Mouse (Mus musculus): ENCODE results near the gene Atg10.
"Not testable (repeated sequence)": the region's sequence is repeated elsewhere in the genome, so short reads cannot be mapped to it uniquely, and the experiment has no call there.

The Atg10 gene

DNA sequence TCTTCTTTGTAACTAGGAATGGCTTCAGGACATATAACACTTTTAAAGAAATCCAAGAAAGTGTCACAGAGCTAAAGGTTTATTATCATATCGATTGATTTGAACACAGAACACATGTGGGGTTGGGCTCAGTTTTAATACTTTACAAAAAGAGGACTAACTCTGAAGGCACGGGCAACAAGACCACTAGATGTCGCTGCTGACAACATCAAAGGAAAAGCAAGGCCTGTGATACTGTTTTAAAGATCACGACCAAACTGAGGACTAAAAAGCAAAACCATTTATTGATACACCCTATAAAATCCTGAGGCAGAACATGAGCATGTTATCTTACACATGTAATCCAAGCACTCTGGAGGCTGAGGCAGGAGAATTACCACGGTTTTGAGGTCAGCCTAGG, 293.9 kb downstream of the Atg10 start:
- DNase-seq = peak; percentile 59 to 75

DNA sequence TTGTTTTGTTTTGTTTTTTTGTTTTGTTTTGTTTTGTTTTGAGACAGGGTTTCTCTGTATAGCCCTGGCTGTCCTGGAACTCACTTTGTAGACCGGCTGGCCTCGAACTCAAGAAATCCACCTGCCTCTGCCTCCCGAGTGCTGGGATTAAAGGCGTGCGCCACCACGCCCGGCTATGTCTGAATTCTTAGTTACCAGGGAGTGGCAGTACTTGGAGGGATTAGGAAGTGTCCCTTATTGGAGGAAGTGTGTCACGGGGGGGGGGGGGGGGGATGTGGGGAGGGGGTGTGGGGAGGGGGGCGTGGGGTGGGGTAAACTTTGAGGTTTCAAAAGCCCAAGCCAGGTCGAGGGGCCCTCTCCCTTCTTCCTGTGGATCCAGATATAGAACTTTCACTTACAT, 295.5 kb downstream of the Atg10 start:
- not testable (repeated sequence) for DNase-seq

DNA sequence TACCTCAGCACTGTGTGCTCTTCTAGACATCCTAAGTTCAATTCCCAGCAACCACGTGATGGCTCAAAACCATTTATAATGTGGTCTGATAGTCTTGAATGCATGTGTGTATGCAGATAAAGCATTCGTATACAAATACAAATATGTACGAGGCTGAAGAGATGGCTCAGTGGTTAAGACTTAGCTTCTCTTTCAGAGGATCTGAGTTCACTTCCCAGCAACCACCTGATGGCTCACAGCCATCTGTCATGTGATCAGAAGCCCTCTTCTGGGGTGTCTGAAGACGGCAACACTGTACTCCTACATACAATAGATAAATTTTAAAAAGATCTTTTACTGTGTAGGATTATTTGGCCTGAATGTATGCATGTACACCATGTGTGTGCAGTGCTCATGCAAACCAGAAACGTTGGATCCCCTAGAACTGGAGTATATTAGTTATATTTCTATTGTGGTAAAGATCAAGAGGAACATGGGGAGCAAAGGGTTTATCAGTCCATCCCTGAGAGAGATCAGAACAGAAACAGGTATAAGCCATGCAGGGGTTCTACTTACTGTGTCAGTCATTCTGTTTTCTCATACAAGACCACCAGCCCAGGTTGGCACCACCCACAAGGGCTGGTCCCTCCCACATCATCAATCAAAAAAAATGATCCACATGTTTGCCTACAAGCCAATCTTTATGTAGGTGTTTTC, 296.7 kb downstream of the Atg10 start:
- DNase-seq = no peak

DNA sequence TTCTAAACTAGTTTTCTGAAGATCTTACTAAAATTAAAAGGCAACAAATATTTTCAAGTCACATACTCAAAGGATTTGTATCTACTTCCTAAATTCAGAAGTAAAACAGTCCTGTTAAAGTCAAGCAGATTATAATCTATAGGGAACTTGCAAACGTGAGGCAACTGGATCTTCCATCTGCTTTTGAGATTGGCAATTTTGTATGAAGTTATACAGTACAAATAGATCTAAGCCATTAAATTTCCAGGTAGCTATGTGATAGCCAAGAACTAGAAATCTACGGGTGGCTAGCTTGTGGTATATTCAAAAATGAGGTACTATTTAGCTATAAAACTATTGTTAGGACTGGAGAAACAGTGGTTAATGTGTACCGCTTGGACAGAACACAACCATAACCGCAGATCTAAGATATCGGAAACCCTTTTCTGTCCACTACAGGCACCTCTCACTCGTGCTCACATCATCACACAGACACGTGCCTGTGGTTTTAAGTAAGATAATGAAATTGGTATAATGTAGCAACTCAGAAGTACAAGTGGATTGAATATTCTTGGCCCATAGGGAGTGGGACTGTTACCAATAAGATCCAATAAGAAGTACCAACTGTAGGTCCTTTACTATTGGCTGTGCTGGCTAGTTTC, 297.5 kb downstream of the Atg10 start:
- DNase-seq = no peak

DNA sequence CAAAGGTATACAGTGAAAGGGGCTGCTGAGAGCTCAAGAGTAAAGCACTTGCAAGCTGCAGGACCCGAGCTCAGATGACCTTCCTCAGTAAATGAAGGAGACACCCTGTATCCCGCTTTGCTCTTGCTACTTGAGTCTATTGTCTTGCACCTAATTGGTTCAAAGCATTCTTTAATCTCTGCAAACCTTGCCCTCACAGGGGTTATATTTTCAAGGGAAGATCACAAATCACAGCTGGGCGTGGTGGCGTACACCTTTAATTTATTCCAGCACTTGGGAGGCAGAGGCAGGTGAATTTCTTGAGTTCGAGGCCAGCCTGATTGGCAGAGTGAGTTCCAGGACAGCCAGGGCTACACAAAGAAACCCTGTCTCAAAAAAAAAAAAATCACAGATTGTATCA, 298.6 kb downstream of the Atg10 start:
- no peak for DNase-seq

DNA sequence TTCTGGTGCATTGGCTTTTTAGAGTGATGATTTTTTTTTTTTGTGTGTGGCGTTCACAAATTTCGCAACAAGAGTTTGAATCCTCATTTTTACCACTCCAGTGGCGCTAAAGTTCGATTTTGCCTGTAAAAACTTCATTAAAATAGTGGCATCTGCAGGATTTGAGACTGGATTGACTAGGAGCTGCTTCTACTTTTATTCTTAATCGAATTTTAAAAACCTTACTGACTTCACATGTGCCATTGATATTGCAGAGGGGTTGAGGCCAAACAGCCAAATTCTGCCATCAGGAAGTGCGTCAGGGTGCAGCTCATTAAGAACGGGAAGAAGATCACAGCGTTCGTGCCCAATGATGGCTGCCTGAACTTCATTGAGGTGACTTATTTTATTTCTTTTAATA, 299.7 kb downstream of the Atg10 start:
- DNase-seq = no peak

DNA sequence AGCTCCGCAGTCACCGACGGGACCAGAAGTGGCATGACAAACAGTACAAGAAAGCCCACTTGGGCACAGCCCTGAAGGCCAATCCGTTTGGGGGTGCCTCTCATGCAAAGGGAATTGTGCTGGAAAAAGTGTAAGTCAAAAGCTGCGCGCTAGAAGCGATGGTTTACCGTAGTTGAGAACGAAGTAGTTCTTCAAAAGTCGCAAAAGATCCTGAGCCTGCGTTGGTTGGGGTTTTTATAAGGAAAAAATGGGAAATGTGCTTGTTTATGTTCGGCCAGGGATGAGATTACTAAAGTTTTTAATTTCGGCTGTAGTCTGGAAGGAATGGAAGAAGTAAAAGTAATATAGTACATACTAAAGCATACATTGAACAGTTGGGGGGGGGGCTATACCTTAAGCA, 300.2 kb downstream of the Atg10 start:
- DNase-seq = not testable (repeated sequence)

DNA sequence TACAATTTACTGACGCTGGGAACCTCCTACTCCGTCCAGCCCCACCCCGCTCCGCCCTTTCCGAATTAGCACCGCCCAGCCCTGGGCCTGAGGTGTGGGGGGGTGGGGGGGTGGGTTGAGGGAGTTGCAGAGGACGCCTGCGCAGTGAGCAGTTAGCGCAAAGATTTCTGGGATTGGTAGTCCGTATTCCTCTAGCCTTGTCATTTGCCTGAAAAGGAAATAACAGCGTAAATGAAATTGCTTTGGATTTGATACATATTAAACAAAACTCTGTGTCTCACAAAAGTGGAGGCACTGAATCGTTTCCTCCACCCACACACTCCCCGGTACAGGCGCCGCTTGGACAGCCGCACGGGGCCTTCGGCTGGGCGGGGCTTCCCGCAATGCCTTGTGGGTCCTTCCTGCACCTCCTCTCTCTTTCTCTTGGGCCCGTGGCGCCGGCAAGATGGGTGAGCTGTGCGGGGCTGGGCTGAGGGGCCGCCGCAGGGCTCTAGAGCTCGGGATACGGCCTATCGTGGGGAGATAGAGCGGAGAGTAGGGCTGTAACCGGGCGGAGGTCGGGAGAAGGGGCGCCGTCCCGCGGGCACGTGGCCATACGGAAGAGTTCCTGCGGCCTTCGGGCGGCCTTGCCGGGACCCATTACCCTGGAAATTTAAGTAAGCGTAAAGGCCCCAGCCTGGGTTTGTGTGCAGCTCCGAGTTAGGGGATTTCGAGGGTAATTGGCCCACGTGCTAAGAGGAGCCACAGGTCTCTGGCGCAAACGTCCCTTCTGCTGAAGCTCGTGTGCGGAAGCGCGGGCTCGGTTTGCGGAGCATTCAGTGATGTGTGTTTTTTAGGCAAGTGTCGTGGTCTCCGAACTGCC, 300.8 kb downstream of the Atg10 start, which contains the start of gene Rps23:
Rps23 (plus strand) TSS at position 208 of the 862 bp plus-strand sequence.
- peak; percentile 87 to 89 for DNase-seq

DNA sequence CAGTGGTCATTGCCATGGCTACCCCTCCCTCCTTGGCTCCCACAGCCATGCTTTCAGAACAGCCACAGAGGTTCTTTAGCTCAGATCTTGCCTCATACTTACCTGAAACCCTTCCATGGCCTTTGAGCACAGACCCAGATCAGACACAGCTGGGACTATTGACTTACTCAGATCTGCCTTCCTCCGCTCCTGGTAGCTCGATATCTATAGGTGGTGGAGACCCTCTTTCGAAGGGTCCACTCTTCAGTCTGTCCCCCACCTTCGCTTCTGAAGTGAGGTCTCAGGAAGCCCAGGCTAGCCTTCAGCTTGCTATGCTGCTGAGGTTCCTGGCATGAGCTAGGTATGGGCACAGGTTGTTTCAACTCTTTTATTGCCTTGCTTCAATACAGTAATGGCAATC, 309.0 kb downstream of the Atg10 start:
- DNase-seq = no peak

DNA sequence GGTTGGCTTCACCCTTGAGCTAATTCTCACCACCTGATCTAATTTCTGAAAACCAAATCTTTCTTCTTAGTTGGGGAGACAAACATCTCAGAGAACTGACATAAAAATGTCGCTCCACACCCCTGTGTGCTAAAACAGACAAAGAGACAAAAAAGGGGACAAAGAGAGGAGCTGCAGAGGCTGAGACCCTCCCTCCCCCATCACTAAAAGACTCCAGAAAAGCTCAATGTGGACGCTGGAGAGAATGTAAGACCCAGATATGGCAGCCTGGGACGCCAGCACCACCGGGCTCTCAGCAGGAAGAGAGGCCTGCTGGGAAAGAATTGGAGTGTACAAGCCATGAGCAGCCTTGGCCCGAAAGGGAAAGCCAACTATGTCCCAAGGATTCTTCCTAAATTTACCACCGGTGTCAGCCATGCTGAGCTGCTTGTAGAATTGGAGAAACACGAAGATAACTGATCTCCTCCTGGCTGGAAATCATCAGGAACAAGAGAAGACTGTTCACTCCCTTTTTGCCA, 310.0 kb downstream of the Atg10 start:
- DNase-seq = no peak

DNA sequence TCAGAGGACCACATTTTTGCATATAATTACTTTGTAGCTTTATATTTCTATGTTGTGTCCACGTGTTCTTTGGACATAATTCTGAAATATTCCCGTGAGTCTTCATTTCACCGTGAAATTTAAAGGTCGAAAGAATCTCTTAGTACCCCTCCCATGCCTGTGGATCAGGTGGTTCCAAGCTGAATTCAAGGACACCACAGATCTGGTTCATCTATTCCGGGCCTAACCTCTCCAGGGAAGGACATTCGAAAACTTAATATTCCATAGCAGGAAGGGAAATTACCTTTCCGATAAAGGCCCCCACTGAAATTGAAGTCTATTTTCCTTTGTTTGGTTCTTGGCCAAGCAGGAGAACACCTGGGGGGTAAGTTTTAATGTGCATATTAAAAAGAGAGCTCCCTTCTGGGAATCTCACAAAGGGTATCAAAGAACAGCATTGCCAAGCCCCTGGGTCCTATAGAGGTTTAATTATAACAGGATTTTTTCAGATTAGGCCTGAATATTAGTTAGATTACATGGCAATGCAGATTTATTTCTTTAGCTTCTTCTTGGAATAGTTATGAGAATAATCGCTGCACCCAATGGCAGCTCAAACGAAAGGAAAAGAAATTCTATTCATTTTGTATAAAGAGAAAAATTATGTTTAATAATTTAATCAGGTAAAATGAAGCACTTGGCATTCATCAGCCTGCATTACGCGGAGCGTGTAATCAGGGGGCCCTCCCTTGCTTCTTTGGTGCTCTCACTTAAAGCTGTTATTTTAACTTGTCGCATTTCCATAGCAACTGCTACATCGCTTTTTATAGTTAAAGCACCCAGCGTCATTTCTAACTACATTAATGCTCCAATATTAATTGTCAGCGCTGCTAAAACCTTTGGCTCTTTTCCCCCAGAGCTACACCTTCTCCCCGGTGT, 310.8 kb downstream of the Atg10 start:
- no peak for DNase-seq

DNA sequence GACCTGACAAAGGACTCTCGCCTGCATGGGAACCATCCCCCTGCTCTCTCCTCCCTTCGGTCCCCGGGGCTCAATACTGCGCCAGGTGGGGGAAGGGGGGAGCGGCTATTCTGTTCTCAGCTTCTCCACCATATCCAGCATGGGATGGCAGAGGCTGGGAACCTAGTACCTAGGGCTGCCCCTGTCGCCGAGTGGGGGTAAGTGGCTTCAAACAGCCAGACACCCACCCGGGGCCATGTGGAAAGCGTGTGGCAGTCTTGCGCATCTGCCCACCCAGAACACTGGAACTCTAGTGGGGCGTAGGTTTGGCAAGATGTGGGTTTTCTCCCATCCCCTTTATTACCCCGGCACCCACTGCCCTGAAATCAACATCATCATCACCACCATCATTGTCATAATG, 316.4 kb downstream of the Atg10 start:
- DNase-seq = no peak

DNA sequence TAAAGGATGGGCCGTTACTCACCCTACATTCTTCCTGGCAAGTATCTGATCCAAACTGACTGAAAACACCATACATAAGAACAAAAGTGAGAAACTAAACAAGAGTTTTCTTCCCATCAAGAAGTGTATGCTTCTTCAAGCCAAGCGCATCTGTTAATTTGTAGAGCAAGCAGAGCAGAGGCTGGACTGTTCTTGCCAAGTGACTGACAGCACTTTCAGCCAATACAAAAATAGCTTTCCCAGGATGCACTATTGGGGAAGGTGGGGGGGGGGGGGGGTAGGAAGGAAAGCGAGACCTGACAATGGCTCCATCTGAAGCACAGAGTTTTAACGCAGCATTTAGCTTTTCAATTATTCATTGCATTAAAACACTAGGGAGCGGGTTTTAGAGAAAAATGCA, 318.6 kb downstream of the Atg10 start, which contains the start of gene Atp6ap1l:
Atp6ap1l (minus strand) TSS at position 180 of the 400 bp plus-strand sequence.
- DNase-seq = no peak

DNA sequence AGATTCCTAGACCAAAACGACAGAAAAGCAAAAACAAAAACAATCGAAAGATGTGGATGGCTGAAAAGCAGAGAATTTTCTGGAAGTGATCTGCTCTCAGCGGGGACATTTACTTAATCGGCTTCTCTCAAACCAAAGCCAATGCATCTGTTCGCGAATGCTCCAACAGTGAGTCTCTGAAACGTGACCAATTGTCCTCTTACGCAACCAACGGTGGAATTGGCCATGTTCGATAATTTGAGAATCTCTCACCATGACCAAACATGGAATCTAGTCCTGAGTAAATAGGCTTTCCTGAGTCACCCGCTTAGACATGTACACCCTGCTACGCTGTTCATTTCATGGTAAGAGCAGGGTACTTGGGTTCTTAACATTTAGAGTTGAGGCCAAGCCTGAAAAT, 326.9 kb downstream of the Atg10 start:
- no peak for DNase-seq

DNA sequence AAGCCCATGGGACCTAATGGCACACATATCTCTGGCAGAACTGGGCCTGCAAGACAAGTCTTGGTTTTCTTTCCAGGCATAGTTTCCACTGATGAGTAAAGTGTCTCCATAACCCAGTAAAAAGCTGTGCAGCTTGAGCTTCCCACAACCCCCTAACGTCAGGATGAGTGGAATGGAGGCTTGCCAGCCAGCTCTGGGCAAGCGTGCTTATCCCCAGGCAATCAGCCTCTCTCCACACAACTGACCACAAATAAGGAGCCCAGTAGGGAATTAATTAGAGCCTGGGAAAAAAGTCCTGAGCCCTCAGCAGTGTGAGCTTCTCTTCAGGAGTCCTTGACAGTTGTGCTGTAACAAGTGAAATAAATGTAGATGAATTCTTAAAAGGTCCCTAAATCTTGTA, 327.7 kb downstream of the Atg10 start:
- DNase-seq = peak; percentile 12 to 21

DNA sequence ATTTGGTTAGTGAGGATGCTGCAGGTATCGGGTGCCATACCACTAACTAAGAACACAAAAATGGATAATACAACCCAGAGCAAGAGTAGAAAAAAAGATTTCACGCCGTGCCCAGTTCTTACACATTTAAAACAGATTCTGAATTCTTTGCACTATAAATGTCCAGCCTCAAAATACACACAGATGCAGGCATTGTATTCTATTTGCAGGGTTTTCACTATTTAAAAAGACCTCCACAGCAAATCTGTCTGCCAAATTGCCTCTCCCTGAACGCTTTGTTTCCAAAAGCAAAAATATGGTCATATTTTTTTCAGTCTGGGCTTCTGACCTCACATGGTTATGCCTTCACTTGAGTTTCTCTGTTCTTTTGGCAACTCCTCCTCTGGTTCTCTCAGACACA, 328.9 kb downstream of the Atg10 start:
- DNase-seq = no peak

DNA sequence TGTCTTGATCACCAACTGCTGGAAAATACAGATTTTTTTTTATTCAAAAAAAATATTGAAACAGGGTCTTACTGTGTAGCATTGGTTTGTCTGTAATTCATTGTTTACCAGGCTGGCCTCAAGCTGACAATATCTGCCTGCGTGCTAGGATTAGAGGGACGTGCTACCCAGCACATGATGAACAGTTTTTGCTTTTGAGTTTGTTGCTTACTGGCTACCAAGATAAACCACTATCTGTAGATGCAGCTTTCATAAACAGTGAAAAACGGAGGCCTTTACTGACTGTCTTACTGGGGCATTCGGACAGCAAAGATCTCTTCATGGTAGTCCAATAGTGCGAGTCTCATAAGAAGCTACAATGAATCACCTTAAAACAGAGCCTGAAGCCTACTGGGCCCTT, 333.7 kb downstream of the Atg10 start:
- DNase-seq = no peak

DNA sequence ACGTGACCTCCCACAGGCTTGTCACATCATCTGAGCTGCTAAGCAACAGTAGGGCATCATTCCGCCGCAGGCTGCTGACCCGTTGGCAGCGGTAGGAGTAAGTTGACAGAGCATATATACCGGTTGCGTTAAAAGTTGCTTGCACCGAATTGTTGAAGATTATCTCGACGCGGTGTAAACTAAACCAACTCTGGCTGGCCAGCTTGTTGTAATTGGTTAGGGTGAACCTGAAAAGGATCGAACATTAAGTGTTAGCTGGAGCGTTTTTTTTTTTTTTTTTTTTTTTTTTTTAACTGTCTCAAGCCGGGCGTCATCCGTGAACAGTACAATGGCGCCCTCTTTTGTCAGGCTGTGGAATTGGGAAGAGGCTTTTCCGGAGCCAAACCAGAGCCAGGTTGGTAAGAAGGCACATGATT, 337.2 kb downstream of the Atg10 start:
- DNase-seq = peak; percentile 50 to 63

DNA sequence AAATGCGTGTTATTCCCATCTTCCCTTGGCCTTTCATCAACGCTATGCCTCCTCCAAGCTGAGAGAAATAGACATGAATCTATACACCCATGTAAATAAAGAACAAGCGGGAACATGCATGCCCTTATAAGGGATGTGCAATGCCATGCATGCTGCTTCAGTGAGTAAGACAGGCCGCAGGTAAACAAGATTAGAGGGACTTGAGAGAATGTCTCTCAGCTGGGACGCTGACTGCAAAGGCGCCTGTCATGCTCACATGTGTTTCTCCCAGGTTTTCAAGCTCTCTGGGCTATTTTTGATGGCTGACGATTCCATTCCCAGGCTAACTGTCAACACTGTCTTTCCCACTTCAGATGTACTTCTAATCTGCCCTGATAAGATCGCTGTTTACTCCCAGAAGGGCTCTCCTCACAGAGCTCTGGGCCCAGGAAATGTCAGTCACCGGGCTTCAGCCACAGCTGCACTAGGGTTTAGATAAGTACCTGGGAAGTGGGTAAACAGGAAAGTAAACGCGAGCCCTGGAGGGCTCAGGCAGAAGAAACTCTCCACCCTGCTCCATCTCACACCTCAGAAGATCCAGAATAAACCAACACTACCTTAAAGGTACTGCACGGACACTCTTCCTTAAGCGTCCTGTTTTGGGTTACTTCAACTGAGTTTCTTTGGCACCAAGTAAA, 337.8 kb downstream of the Atg10 start:
- no peak for DNase-seq
